8 mouse cellular contexts compared by ENCODE assay signal in genomic region chr15:11994921-11995814, GRCm38 (mm10). TPM values are rescaled to one million over a fixed set of nuclear protein-coding genes. Genes with fewer than 3 reads are reported as not detected.
DNase-seq lines count a peak whose midpoint lies in the region; ATAC-seq and TF ChIP-seq lines count a peak whose summit lies in the region.

No protein-coding gene starts in this region.

- peaks cover 8% of the 10 kb centered on the region; the same call in 1 of the 2 replicates for H3K4me1 ChIP-seq in hindbrain, postnatal 0 days (ENCODE audit: insufficient read depth, low read length)
- peaks cover 27% of the 10 kb centered on the region for H3K4me1 ChIP-seq in liver, embryonic 15.5 days (replicated peaks)
- H3K4me1 ChIP-seq in neural tube, embryonic 11.5 days (ENCODE audit: control insufficient read depth, insufficient read depth, low read length): peaks cover 4% of the 10 kb centered on the region; the same call in 1 of the 2 replicates

- TF ChIP-seq CTCF in gastrocnemius, adult 2 months (IDR thresholded peaks at IDR 0.05): no peak
- TF ChIP-seq CTCF in hindbrain, postnatal 0 days (IDR thresholded peaks at IDR 0.05; ENCODE audit: low read depth): no peak

- peaks cover 13% of the 10 kb centered on the region for H3K36me3 ChIP-seq in hindbrain, postnatal 0 days (ENCODE audit: insufficient read depth, low read length)
- peaks cover 30% of the 10 kb centered on the region for H3K36me3 ChIP-seq in liver, embryonic 15.5 days (replicated peaks)
- peaks cover 2% of the 10 kb centered on the region; the same call in 1 of the 2 replicates for H3K36me3 ChIP-seq in neural tube, embryonic 11.5 days (ENCODE audit: control insufficient read depth, insufficient read depth, low read length)

- intact Hi-C loops in left cerebral cortex, postnatal 4 days (cut with DNase I): loop anchor here (5.0 to 10.0 kb wide), 3 partner anchors 77 to 147 kb away; partner anchors contain the start of gene Zfr
- intact Hi-C loops in gastrocnemius, adult 2 months (cut with DNase I): loop anchor here (5.0 kb wide), 1 partner anchor 92 kb away; no protein-coding TSS in a partner anchor

- 2% methylated on average over 63 of the region's 71 CpGs for WGBS in hindbrain, postnatal 0 days
- 1% methylated on average over 70 of the region's 71 CpGs for WGBS in liver, embryonic 15.5 days (ENCODE audit: insufficient replicate concordance)
- WGBS in neural tube, embryonic 11.5 days: 1% methylated on average over 46 of the region's 71 CpGs

- peak overlapping the region; percentile 89 for H3K4me2 ChIP-seq in hindbrain, postnatal 0 days (ENCODE audit: low read depth, low read length)
- peak overlapping the region; percentile 93 for H3K4me2 ChIP-seq in liver, embryonic 15.5 days
- H3K4me2 ChIP-seq in neural tube, embryonic 11.5 days (ENCODE audit: low read depth): peak overlapping the region; percentile 76

- H3K27me3 ChIP-seq in hindbrain, postnatal 0 days (ENCODE audit: insufficient read depth, low read length): no peaks in the 10 kb centered on the region
- no peaks in the 10 kb centered on the region for H3K27me3 ChIP-seq in liver, embryonic 15.5 days
- H3K27me3 ChIP-seq in neural tube, embryonic 11.5 days (ENCODE audit: control insufficient read depth, insufficient read depth, low read length): no peaks in the 10 kb centered on the region

- ATAC-seq in hindbrain, postnatal 0 days: peak; percentile 77
- peak; percentile 71 for ATAC-seq in liver, embryonic 15.5 days (ENCODE audit: insufficient read depth)
- peak; percentile 83 for ATAC-seq in neural tube, embryonic 11.5 days (ENCODE audit: insufficient read depth, low FRiP score, low TSS enrichment)

- DNase-seq in left cerebral cortex, postnatal 4 days: peak; percentile 76
- DNase-seq in left cerebral cortex, adult 8-10 months (ENCODE audit: low spot score in 2 of 2): no peak
- DNase-seq in cerebellum, postnatal 10 days: peak; percentile 85
- DNase-seq in gastrocnemius, adult 2 months: peak; percentile 75
- DNase-seq in hindbrain, postnatal 0 days (ENCODE audit: low spot score): peak; percentile 80
- DNase-seq in neural tube, embryonic 11.5 days (ENCODE audit: low spot score): peak; percentile 77
- peak; percentile 61 for DNase-seq in thymus, postnatal 0 days (ENCODE audit: low spot score)

- H3K9me3 ChIP-seq in hindbrain, postnatal 0 days (ENCODE audit: low read length): no peaks in the 10 kb centered on the region
- no peaks in the 10 kb centered on the region for H3K9me3 ChIP-seq in liver, embryonic 15.5 days (replicated peaks)
- H3K9me3 ChIP-seq in neural tube, embryonic 11.5 days (ENCODE audit: control insufficient read depth, low read length): no peaks in the 10 kb centered on the region

- peak overlapping the region; percentile 98 for H3K9ac ChIP-seq in hindbrain, postnatal 0 days (replicated peaks; ENCODE audit: low read length)
- peak overlapping the region; percentile 97 for H3K9ac ChIP-seq in liver, embryonic 15.5 days
- peak overlapping the region; percentile 90 for H3K9ac ChIP-seq in neural tube, embryonic 11.5 days (ENCODE audit: low read length)

- peak overlapping the region; percentile 100 for H3K4me3 ChIP-seq in gastrocnemius, adult 2 months
- H3K4me3 ChIP-seq in hindbrain, postnatal 0 days (ENCODE audit: low read length): peak overlapping the region; percentile 100
- peak overlapping the region; percentile 96 for H3K4me3 ChIP-seq in liver, embryonic 15.5 days (replicated peaks)
- peak overlapping the region; percentile 99 for H3K4me3 ChIP-seq in neural tube, embryonic 11.5 days (ENCODE audit: low read depth, low read length)

- H3K27ac ChIP-seq in gastrocnemius, adult 2 months: peak overlapping the region; percentile 99
- H3K27ac ChIP-seq in hindbrain, postnatal 0 days: peak overlapping the region; percentile 89
- peak overlapping the region; percentile 83 for H3K27ac ChIP-seq in liver, embryonic 15.5 days (replicated peaks)
- H3K27ac ChIP-seq in neural tube, embryonic 11.5 days (ENCODE audit: low read depth, low read length): peak overlapping the region; percentile 72; the same call in 1 of the 2 replicates

RNA-seq across cellular contexts. Expression of gene Sub1, which starts 1.6 kb away (rescaled TPM):
- 100 to 1,000 TPM; 291 to 292 TPM for total RNA-seq in left cerebral cortex, postnatal 4 days (2021)
- 100 to 1,000 TPM; 276 to 318 (median 297) TPM for total RNA-seq in left cerebral cortex, adult 8-10 months (2022)
- 100 to 1,000 TPM in 1 of 2 experiments, 10 to 100 TPM in 1; 76.1 to 121 TPM for total RNA-seq in gastrocnemius, adult 2 months (2021)
- total RNA-seq in hindbrain, postnatal 0 days (2014; rRNA removed): 86.7 and 87.2 TPM in 2 replicates
- 585 and 630 TPM in 2 replicates for polyA plus RNA-seq in hindbrain, postnatal 0 days (2015; fragmentation: Nextera tagmentation; extraction: Ambion mirVana)
- 193 and 243 TPM in 2 replicates for polyA plus RNA-seq in liver, embryonic 15.5 days (2015; fragmentation: Nextera tagmentation; extraction: Ambion mirVana)
- polyA plus RNA-seq in neural tube, embryonic 11.5 days (2014; fragmentation: Nextera tagmentation; extraction: Ambion mirVana): 735 and 745 TPM in 2 replicates
- 1,079 and 1,123 TPM in 2 replicates for polyA plus RNA-seq in thymus, postnatal 0 days (2015; fragmentation: Nextera tagmentation; extraction: Ambion mirVana)

Comparison
In these comparisons a context has a peak if more than half of its experiments do, and no peak if none do; other contexts are left out.
1. DNase-seq: peak in left cerebral cortex, postnatal 4 days (single experiment), cerebellum, postnatal 10 days (2 of 2), gastrocnemius, adult 2 months (single experiment), hindbrain, postnatal 0 days (single experiment), neural tube, embryonic 11.5 days (single experiment) and thymus, postnatal 0 days (single experiment); none in left cerebral cortex, adult 8-10 months (0 of 2).
2. Peak in every context shown above with its lines, with median percentiles within 50 percentile points of each other: H3K27ac ChIP-seq, H3K4me3 ChIP-seq, ATAC-seq, H3K4me2 ChIP-seq and H3K9ac ChIP-seq.